Mouse (Mus musculus) neural tube, embryonic 11.5 days (tissue): Measurements from ENCODE around the gene Fzr1. TPM values are rescaled to one million over a fixed set of nuclear protein-coding genes. Genes with fewer than 3 reads are reported as not detected.
A peak's percentile ranks its signal among the peaks of the same experiment; 100 is the strongest.

Experiments
- ATAC-seq: fragments of 200-750 bp; cut with Nextera tagmentation; 2 replicates; pipeline ENCODE4 v1.8.0; 2017; ENCODE audit warnings: moderate number of reproducible peaks, mild to moderate bottlenecking, moderate TSS enrichment, moderate library complexity; ENCODE audit not compliant: insufficient read depth, low FRiP score, low TSS enrichment
- DNase-seq: peaks from one replicate; pipeline ENCODE4 v3.0.0-alpha.2; 2015; ENCODE audit warnings: low spot score
- H3K27ac ChIP-seq: fragments of 300-500 bp; sonication (generic); 2 replicates; pipeline ENCODE4 v1.5.1; 2014; ENCODE audit warnings: low read depth, mild to moderate bottlenecking, low read length
- H3K27me3 ChIP-seq: fragments of 300-500 bp; sonication (generic); 2 replicates; pipeline ENCODE4 v1.6.1; 2014; ENCODE audit warnings: mild to moderate bottlenecking, low read length, mixed read lengths; ENCODE audit not compliant: control insufficient read depth, insufficient read depth
- H3K36me3 ChIP-seq: fragments of 300-500 bp; sonication (generic); 2 replicates; pipeline ENCODE4 v1.6.1; 2014; ENCODE audit warnings: mild to moderate bottlenecking, low read length, moderate library complexity, mixed read lengths; ENCODE audit not compliant: control insufficient read depth, insufficient read depth
- H3K4me1 ChIP-seq: fragments of 300-500 bp; sonication (generic); 2 replicates; pipeline ENCODE4 v1.6.1; 2014; ENCODE audit warnings: low read length, mixed read lengths; ENCODE audit not compliant: control insufficient read depth, insufficient read depth
- H3K4me2 ChIP-seq: fragments of 300-500 bp; sonication (generic); 2 replicates; pipeline ENCODE4 v1.6.1; 2014; ENCODE audit warnings: low read depth, mild to moderate bottlenecking, moderate library complexity
- H3K4me3 ChIP-seq: fragments of 300-500 bp; sonication (generic); 2 replicates; pipeline ENCODE4 v1.5.1; 2014; ENCODE audit warnings: low read depth, low read length
- H3K9ac ChIP-seq: fragments of 300-500 bp; sonication (generic); 2 replicates; pipeline ENCODE4 v1.6.1; 2014; ENCODE audit warnings: mild to moderate bottlenecking, low read length
- H3K9me3 ChIP-seq: fragments of 300-500 bp; sonication (generic); 2 replicates; pipeline ENCODE4 v1.6.1; 2016; ENCODE audit warnings: low read length; ENCODE audit not compliant: control insufficient read depth
- whole genome bisulfite sequencing: fragments of 180-500 bp; shearing (Covaris S2); extraction: QIAGEN DNeasy Blood & Tissue Kit; methylation state at CpG from one replicate; pipeline ENCODE4 v1.1.7; 2014; 5-methylcytosine and 5-hydroxymethylcytosine counted together
- polyA plus RNA-seq: library from polyadenylated mRNA; unstranded; fragments of >200 nt; fragmentation: Nextera tagmentation; extraction: Ambion mirVana; gene quantifications from 2 replicates; pipeline ENCODE4 v1.2.1, GENCODE M21; 2014

The Fzr1 gene
- polyA plus RNA-seq: 112 and 120 TPM in 2 replicates

GRCm38 (mm10) chr10:81377793-81378552, at the start of gene Fzr1:
Gene Fzr1 (minus strand): TSS chr10:81378516.
- Histone ChIP-seq H3K4me3 (peak within 1 kb of the TSS; percentile 85), H3K36me3 (peaks cover 5% of the 10 kb centered on the region), H3K27me3 (no peaks in the 10 kb centered on the region), H3K9me3 (no peaks in the 10 kb centered on the region), H3K27ac (peak within 1 kb of the TSS; percentile 67), H3K4me1 (peaks cover 12% of the 10 kb centered on the region), H3K9ac (peak within 1 kb of the TSS; percentile 89), H3K4me2 (peak within 1 kb of the TSS; percentile 88)
- WGBS: under 1% methylated on average over 44 of the region's 59 CpGs
- no peak for DNase-seq
- peak; percentile 59 for ATAC-seq

GRCm38 (mm10) chr10:81427804-81428506, 49.6 kb upstream of the Fzr1 start:
- Histone ChIP-seq H3K27me3 (peaks cover 62% of the 10 kb centered on the region), H3K4me2 (no peak overlapping the region), H3K9ac (no peak overlapping the region), H3K9me3 (no peaks in the 10 kb centered on the region), H3K27ac (no peak overlapping the region), H3K4me1 (peaks cover 14% of the 10 kb centered on the region), H3K4me3 (no peak overlapping the region), H3K36me3 (no peaks in the 10 kb centered on the region)
- no peak for ATAC-seq
- DNase-seq: no peak
- WGBS: 70% methylated on average over 8 of the region's 8 CpGs

- DNase-seq (peak; percentile 9), ATAC-seq (no peak)
- H3K4me2 ChIP-seq: no peak overlapping the region; the same call in 1 of the 2 replicates
- no peaks in the 10 kb centered on the region for H3K9me3 ChIP-seq
- no peak overlapping the region for H3K9ac ChIP-seq
- 40% methylated on average over 3 of the region's 3 CpGs for WGBS
- H3K27me3 ChIP-seq: peaks cover 62% of the 10 kb centered on the region
- peak overlapping the region; percentile 31 for H3K4me3 ChIP-seq
- H3K4me1 ChIP-seq: peaks cover 14% of the 10 kb centered on the region
- no peak overlapping the region for H3K27ac ChIP-seq
- no peaks in the 10 kb centered on the region for H3K36me3 ChIP-seq
Observed at GRCm38 (mm10) chr10:81427327-81427726, 49.0 kb upstream of the Fzr1 start.

- Histone ChIP-seq H3K9ac (peak overlapping the region; percentile 44), H3K4me3 (peak overlapping the region; percentile 31), H3K4me2 (peak overlapping the region; percentile 44), H3K9me3 (no peaks in the 10 kb centered on the region), H3K4me1 (peaks cover 14% of the 10 kb centered on the region), H3K27me3 (peaks cover 63% of the 10 kb centered on the region), H3K27ac (no peak overlapping the region), H3K36me3 (no peaks in the 10 kb centered on the region)
- ATAC-seq (no peak), DNase-seq (peak; percentile 7)
- WGBS: under 1% methylated on average over 35 of the region's 38 CpGs
Observed at GRCm38 (mm10) chr10:81426897-81427296, 48.6 kb upstream of the Fzr1 start.

- DNase-seq: peak; percentile 12
Observed at GRCm38 (mm10) chr10:81426081-81426671, 47.9 kb upstream of the Fzr1 start.

GRCm38 (mm10) chr10:81425236-81425850, 47.0 kb upstream of the Fzr1 start:
- DNase-seq (peak; percentile 12), ATAC-seq (no peak)
- Histone ChIP-seq H3K4me1 (peaks cover 14% of the 10 kb centered on the region), H3K4me2 (no peak overlapping the region), H3K9ac (no peak overlapping the region), H3K27ac (no peak overlapping the region), H3K9me3 (no peaks in the 10 kb centered on the region), H3K4me3 (no peak overlapping the region), H3K36me3 (no peaks in the 10 kb centered on the region), H3K27me3 (peaks cover 60% of the 10 kb centered on the region)
- 20% methylated on average over 9 of the region's 10 CpGs for WGBS

More at GRCm38 (mm10) chr10:81426081-81426671, 47.9 kb upstream of the Fzr1 start:
- WGBS: 3% methylated on average over 15 of the region's 33 CpGs
- Histone ChIP-seq H3K9me3 (no peaks in the 10 kb centered on the region), H3K4me1 (peaks cover 14% of the 10 kb centered on the region), H3K27me3 (peaks cover 60% of the 10 kb centered on the region), H3K4me3 (peak overlapping the region; percentile 31), H3K36me3 (no peaks in the 10 kb centered on the region), H3K9ac (peak overlapping the region; percentile 44; the same call in 1 of the 2 replicates), H3K27ac (no peak overlapping the region), H3K4me2 (peak overlapping the region; percentile 44)
- ATAC-seq: no peak

- Histone ChIP-seq H3K27me3 (peaks cover 60% of the 10 kb centered on the region), H3K4me1 (peaks cover 11% of the 10 kb centered on the region), H3K27ac (no peak overlapping the region), H3K4me3 (no peak overlapping the region), H3K4me2 (no peak overlapping the region), H3K9ac (0 out of 2 replicates have a peak overlapping the region, but pooled peaks have one; percentile 15), H3K36me3 (no peaks in the 10 kb centered on the region), H3K9me3 (no peaks in the 10 kb centered on the region)
- 4% methylated on average over 25 of the region's 25 CpGs for WGBS
- ATAC-seq (no peak), DNase-seq (peak; percentile 9)
Observed at GRCm38 (mm10) chr10:81424246-81425051, 46.1 kb upstream of the Fzr1 start.
